Mouse (Mus musculus) kidney, adult 9 months (tissue): ENCODE results near the gene Ephb6.
"Not testable (repeated sequence)": the region's sequence is repeated elsewhere in the genome, so short reads cannot be mapped to it uniquely, and the experiment has no call there.

Experiments
- DNase-seq: peaks from one replicate; pipeline ENCODE4 v3.0.0; 2022

The Ephb6 gene

GRCm38 (mm10) chr6:41605061-41605793 is at the start of gene Ephb6:
Gene Ephb6 (plus strand): TSS chr6:41605482.
- peak; percentile 15 for DNase-seq

GRCm38 (mm10) chr6:41556389-41556788 is 48.9 kb upstream of the Ephb6 start:
- DNase-seq = no peak

- DNase-seq = no peak
These were observed 47.8 kb upstream of the Ephb6 start for GRCm38 (mm10) chr6:41557468-41557867.

- no peak for DNase-seq
These were observed 47.0 kb upstream of the Ephb6 start for GRCm38 (mm10) chr6:41558271-41558670.

- no peak for DNase-seq
These were observed 46.0 kb upstream of the Ephb6 start for GRCm38 (mm10) chr6:41559331-41559730.

GRCm38 (mm10) chr6:41560273-41560672 is 45.0 kb upstream of the Ephb6 start:
- DNase-seq = no peak

- no peak for DNase-seq
These were observed 42.7 kb upstream of the Ephb6 start for GRCm38 (mm10) chr6:41562598-41562997.

GRCm38 (mm10) chr6:41563104-41563951 is 42.0 kb upstream of the Ephb6 start:
- not testable (repeated sequence) for DNase-seq

GRCm38 (mm10) chr6:41565261-41565660 is 40.0 kb upstream of the Ephb6 start:
- DNase-seq = no peak

- DNase-seq = no peak
These were observed 38.3 kb upstream of the Ephb6 start for GRCm38 (mm10) chr6:41566965-41567364.

- no peak for DNase-seq
These were observed 36.2 kb upstream of the Ephb6 start for GRCm38 (mm10) chr6:41569078-41569477.

GRCm38 (mm10) chr6:41576526-41577097 is 28.7 kb upstream of the Ephb6 start:
- DNase-seq = no peak

GRCm38 (mm10) chr6:41577297-41577696 is 28.0 kb upstream of the Ephb6 start:
- DNase-seq = peak; percentile 7

GRCm38 (mm10) chr6:41581295-41581694 is 24.0 kb upstream of the Ephb6 start:
- DNase-seq = no peak

GRCm38 (mm10) chr6:41582189-41582588 is 23.1 kb upstream of the Ephb6 start:
- no peak for DNase-seq

GRCm38 (mm10) chr6:41604401-41605050 is 756 bp upstream of the Ephb6 start:
- DNase-seq = peak; percentile 29

- DNase-seq = no peak
These were observed 467 bp downstream of the Ephb6 start for GRCm38 (mm10) chr6:41605794-41606104.

- peak; percentile 18 for DNase-seq
These were observed 932 bp downstream of the Ephb6 start for GRCm38 (mm10) chr6:41606214-41606613.

GRCm38 (mm10) chr6:41607637-41608036 is 2.4 kb downstream of the Ephb6 start:
- no peak for DNase-seq

GRCm38 (mm10) chr6:41620173-41620798 is 15.0 kb downstream of the Ephb6 start:
- DNase-seq = no peak

GRCm38 (mm10) chr6:41621241-41621990 is 16.1 kb downstream of the Ephb6 start:
- no peak for DNase-seq

GRCm38 (mm10) chr6:41622661-41623060 is 17.4 kb downstream of the Ephb6 start:
- peak; percentile 17 for DNase-seq
